Mouse (Mus musculus) effector memory CD4-positive, alpha-beta T cell, adult 5 months (primary cell): ENCODE results near the gene Arglu1. TPM values are rescaled to one million over a fixed set of nuclear protein-coding genes. Genes with fewer than 3 reads are reported as not detected.

ENCODE experiments used
- polyA plus RNA-seq: library from polyadenylated mRNA; unstranded; fragments of 100-300 nt; shearing (Covaris generic); gene quantifications from one replicate; pipeline ENCODE4 v1.2.1, GENCODE M21; 2017

The Arglu1 gene
- polyA plus RNA-seq: 94.3 TPM

GRCm38 (mm10) chr8:8690146-8691092, at the start of gene Arglu1:
Gene Arglu1, minus strand, starts transcription at chr8:8690521.

DNA sequence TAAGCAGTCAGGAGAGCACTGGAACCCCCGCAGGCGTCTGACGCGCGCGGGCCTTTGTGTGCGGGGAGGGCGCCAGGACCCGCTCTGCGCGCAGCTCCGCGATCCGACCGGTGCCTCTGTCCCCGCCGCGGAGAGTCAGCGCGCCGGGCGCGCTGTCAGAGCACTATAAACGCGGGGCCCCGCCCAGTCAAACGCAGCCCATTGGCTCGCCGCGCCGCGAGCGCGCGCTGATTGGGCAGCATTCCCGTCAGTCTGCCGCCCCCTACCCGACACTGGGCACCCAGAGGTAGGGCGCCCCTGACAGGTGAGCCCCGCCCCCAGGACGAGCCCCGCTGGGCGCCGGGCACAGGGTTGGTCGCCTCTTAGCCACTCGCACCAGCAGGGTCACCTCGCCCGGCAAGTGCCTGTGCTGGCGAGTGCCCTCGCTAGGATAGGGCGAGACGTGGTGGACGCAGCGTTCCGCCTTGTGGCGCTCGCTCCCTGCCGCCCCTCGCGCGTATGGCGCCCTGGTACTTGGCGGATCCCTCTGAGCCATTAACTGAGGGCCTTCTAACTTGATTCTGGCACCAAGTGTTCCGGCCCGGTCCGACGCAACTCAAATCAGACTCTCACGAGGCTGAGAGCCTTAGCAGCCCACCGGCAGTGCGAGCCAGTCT, 29.1 kb downstream of the Arglu1 start, which contains the start of gene Efnb2:
Gene Efnb2, minus strand, starts transcription at position 140 of the 656 bp plus-strand sequence.

Other genes starting within 250 kb of the Arglu1 start
- 2.6 TPM for gene Efnb2, start 29.3 kb downstream of the Arglu1 start, polyA plus RNA-seq